Mouse (Mus musculus) heart, postnatal 25 days (tissue): ENCODE data around the gene Pomgnt1. TPM values are rescaled to one million over a fixed set of nuclear protein-coding genes. Genes with fewer than 3 reads are reported as not detected.

ENCODE experiments used
- DNase-seq: peaks from one replicate; pipeline ENCODE4 v3.0.0; 2022; ENCODE audit warnings: low spot score
- intact Hi-C: fragments of 180-260 bp; cut with DNase I; formaldehyde crosslinking; loops from one replicate; pipeline ENCODE4 v1.15.1; 2025
- total RNA-seq, 2 experiments: library from RNA; stranded (reverse); gene quantifications; 2 replicates each; pipeline ENCODE4 v1.2.3; 2021

The Pomgnt1 gene
- total RNA-seq = 10 to 100 TPM; 61.8 to 62.7 TPM

DNA sequence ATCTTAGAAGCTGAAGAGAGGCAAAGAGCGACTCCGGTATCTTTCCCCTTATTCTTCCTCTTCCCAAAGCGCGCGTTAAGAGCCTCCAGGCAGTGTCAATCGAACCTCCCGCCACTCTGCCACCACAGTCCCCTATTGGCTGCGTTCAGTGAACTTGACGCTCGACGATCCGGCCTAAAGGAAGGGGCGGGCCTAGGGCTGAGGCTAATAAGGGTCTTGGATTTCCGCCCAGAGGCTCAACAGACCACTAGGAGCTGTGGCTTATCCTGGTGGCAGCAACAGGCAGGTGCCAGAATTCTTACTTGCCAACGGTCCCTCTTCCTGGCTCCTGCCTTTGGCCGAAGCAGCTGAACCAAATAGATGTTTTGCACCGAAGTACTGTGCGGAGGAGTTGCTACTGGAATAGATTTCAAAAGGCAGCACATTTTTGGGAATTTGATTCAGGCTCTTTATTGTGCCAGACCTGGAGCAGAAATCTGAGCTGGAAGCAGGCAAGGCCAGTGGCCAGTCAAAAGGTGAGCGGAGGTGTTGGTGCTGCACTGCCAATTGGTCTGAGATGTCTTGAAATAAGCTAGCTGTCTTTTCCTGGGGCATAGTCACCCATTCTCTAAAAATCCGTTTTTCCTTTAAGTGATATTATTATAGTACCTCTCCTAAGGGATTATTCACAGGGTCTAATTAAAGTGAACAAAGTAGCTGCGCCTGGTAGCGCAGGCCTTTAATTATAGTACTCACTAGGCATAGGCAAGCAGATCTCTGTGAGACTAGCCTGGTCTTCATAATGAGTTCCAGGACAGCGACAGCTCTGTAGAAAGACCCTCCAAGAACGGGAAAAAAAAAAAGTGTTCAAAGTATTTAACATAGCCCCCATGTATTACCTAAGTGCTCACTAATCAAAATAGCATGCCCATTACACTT, at the start of gene Pomgnt1, which contains the start of gene Rad54l:
Gene Pomgnt1 (plus strand): TSS at position 239 of the 918 bp plus-strand sequence.
Gene Rad54l (minus strand): TSS at position 89 of the 918 bp plus-strand sequence.
- intact Hi-C loops = no loop called here

DNA sequence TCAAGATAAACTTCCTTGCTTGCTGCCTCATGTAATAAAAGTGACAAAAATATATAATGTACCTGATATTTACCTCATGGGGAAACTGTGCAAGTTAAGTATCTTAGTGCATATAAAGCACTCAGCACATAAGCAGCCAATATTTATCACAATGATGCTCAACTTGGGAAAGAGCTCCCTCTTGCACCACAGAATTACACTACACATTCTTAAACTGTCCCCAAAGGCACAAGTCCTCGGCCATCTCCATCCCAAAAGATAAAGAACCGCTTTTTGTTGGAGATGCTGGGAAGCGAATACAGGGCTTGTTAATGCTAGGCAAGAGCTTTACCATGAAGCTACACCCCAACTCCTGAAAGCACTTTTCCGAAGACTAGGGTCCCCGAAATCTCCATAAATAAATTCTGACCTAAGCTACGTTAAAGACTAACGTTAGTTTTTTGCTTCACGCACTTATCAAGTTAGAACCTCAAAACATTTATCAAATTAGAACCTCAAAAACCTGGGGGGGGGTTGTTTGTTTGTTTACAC, 49.4 kb upstream of the Pomgnt1 start:
- DNase-seq = no peak
- intact Hi-C loops = loop anchor here (2.0 kb wide), 1 partner anchor 75 kb away; no protein-coding TSS in a partner anchor

More for the DNA sequence above, at the start of gene Pomgnt1, which contains the start of gene Rad54l:
- peak; percentile 62 for DNase-seq

GRCm38 (mm10) chr4:116074861-116075620, 48.6 kb upstream of the Pomgnt1 start, which contains the start of the genes Uqcrh and Lrrc41:
Gene Uqcrh (minus strand): TSS chr4:116075071.
Gene Lrrc41 (plus strand): TSS chr4:116075269.
- intact Hi-C loops = loop anchor here (2.0 kb wide), 1 partner anchor 74 kb away; no protein-coding TSS in a partner anchor
- DNase-seq = peak; percentile 91

GRCm38 (mm10) chr4:116075631-116076368, 47.8 kb upstream of the Pomgnt1 start:
- peak; percentile 54 for DNase-seq
- intact Hi-C loops = loop anchor here (2.0 kb wide), 1 partner anchor 73 kb away; no protein-coding TSS in a partner anchor

DNA sequence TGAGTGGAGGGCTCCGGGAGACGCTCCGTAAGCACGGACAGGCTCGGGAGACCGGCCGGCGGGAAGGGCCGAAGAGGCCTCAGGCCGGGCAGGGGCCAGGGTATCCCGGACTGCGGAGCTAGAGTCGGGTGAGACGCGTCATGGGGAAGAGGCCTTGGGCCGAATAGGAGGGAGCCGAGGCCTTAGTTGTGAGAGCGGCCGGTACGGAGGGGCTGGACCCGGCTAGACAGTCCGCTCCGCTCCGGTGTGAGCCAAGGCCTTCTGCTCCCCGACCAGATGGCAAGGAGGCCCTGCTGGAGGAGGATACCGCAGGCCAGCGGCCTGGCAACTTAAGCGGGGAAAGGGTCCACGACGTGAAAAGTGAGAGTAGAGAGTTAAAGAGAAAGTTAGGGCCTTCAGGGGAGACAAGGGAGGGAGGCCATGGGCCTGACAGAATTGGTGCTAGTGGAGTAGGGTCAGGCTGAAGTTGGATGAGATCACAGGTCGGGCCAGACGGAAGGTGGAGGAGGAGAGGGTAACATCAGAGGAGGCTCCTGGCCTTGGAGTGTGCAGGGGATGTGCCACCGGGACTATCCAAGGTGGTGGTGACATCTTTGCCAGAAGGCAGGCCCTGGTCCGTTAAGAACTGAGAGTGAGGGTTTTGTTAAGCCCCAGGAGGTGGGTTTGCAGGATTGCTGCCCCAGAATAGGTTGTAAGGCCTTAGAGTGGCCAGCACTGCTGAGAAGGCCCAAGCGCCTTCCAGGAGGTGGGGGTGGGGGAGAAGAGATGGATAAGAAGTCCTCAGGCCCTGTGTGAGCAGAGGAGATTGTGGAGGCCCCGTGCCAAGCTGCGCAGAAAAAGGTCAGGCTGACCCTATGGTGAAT, 47.0 kb upstream of the Pomgnt1 start:
- peak; percentile 9 for DNase-seq

GRCm38 (mm10) chr4:116077240-116078095, 46.2 kb upstream of the Pomgnt1 start:
- intact Hi-C loops = no loop called here
- no peak for DNase-seq

More for the DNA sequence above, 47.0 kb upstream of the Pomgnt1 start:
- intact Hi-C loops = no loop called here

DNA sequence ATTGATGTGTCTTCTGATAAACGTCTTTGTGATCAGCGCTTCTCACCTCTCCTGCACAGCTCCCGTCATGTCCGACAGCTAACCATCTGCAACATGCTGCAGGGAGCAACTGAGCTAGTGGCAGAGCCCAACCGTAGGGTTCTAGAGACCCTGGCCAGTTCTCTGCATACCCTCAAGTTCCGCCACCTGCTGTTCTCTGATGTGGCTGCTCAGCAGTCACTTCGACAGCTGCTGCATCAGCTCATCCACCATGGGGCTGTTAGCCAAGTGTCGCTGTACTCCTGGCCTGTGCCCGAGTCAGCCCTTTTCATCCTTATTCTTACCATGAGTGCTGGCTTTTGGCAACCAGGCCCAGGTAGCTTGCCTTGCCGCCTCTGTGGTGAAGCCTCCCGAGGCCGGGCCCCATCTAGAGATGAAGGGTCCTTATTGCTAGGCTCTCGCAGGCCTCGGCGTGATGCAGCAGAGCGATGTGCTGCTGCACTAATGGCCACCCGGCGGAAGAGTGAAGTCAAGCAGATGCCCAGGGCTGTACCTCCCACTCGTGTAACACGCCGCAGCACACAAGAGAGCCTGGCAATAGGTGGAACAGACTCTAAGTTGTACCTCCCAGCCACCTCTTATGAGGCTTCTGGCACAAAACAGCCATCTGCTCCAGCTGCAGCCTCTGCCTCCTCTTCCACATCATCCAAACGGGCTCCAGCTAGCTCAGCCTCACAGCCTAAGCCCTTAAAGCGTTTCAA, 35.0 kb upstream of the Pomgnt1 start:
- no peak for DNase-seq
- intact Hi-C loops = no loop called here

DNA sequence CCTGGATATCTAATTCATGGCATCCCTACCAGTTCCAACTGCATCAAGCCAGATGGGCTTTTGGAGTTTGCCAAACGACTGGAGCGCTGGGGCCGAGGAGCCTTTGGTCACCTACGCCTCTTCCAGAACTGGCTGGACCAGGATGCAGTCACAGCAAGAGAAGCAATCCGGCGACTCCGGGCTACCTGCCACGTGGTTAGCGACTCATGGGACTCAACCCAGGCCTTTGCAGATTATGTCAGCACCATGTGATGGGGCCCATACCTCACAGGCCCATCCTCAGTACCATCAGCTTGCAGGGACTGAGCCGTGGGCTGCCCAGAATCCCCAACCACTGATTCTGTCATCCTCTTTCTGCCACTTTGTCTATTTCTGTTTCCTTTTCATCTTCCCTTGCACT, 27.3 kb upstream of the Pomgnt1 start:
- no peak for DNase-seq
- intact Hi-C loops = no loop called here

DNA sequence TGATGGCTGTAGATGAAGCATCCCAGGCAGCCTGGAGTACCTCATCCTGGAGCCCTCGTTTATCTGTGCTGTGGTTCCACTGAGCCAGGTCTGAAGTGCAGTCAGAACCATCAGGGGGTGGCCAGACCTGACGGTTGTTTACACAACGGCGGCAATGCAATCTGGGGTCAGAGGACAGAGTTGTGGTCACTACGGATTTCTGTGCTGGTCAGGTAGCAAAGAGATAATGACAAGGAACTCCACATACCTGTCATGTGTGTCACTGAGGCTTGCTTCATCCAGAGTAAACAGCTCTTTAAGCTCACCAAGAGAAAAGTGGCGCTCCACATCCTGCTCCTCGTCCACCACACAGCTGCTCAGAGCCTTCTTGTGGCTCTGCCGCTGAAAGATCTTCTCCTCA, 26.4 kb upstream of the Pomgnt1 start:
- DNase-seq = no peak
- intact Hi-C loops = no loop called here

GRCm38 (mm10) chr4:116100959-116101358, 22.7 kb upstream of the Pomgnt1 start:
- intact Hi-C loops = no loop called here
- no peak for DNase-seq

- intact Hi-C loops = no loop called here
- no peak for DNase-seq
These were observed 18.4 kb upstream of the Pomgnt1 start for GRCm38 (mm10) chr4:116105278-116105677.

GRCm38 (mm10) chr4:116110695-116111094, 12.9 kb upstream of the Pomgnt1 start:
- intact Hi-C loops = no loop called here
- no peak for DNase-seq

DNA sequence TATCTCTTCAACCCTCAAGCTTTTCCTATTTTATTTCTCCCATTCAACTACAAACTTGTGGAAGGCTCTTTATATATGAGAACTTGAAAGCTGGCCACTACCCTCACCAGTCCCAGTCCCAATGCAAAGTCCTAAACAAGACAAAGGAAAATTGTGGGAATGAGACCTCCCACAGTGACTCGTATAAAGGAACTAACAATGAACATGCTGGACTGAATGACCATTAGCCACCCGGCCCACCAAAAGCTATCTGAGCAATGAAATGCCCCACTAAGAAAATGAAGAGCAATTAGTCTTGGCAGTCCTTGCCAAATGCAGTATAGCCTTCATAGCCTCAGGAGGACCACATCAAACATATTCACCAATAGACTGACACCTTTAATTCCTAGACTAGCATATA, 12.2 kb upstream of the Pomgnt1 start:
- DNase-seq = no peak
- intact Hi-C loops = no loop called here

DNA sequence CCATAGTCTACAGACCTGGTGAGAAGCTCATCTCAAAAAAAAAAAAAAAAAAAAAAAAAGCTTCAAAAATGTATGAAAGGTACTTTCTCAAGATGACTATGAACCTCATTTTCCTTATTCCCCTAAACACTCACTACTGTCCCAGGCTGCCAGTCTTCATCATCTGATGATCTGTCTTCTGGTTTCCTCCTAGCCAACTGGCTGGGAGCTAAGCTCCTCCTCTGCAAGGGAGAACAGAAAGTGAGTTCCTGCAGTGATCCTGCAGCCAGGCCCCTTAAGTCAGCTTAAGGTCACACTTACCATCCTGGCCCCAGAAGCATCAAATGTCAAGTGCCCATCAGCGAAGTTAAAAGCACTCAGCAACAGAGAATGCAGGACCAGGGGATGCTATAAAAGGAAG, 878 bp upstream of the Pomgnt1 start:
- DNase-seq = no peak
- intact Hi-C loops = no loop called here

DNA sequence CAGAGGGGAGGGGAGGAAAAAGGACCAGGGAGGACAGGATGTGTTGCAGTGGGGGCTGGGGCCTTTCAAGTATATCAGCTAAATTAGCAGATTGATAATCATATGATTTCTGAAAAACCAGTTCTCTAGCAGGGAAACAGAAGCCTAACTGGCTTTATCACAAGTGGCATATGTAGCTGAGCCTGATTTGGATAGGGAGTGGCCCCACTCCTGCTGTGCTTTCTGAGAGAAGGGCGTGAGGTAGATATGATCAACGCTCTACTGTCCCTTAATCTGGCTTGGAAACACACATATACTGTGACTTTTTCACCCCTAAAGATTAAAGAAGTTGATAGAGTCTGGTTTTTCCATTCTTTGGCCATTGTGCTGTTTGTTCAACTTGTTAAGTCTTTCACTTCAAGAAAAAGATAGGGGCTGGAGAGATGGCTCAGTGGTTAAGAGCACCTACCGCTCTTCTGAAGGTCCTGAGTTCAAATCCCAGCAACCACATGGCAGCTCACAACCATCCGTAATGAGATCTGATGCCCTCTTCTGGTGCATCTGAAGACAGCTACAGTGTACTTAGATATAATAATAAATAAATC, 2.3 kb downstream of the Pomgnt1 start:
- DNase-seq = no peak
- intact Hi-C loops = no loop called here

DNA sequence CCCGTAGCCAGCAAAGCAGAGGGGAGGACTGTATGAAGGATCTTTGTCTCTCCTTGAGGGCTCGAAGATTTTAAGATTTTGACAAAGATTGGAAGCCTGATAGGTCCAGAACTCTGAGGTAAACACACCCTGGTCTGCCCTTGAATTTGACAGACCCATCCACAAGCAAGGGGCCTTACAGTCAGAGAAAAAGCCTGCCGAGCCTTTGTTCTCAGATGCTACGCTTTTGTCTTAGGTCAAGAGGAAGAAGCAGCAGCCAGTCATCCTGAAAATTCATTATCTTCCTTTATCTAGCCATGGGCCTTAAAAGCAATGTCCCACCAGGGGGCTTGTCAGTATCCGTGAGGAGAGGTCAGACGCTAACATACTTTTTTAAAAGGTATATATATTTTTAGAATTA, 4.3 kb downstream of the Pomgnt1 start:
- intact Hi-C loops = no loop called here
- no peak for DNase-seq

GRCm38 (mm10) chr4:116133126-116133525, 9.5 kb downstream of the Pomgnt1 start:
- intact Hi-C loops = no loop called here
- no peak for DNase-seq
